Mouse (Mus musculus) stomach, embryonic 15.5 days (tissue): ENCODE results near the gene Xrcc4. TPM values are rescaled to one million over a fixed set of nuclear protein-coding genes. Genes with fewer than 3 reads are reported as not detected.

Experiments used
- ATAC-seq: fragments of 200-750 bp; cut with Nextera tagmentation; 2 replicates; pipeline ENCODE4 v1.8.0; 2017; ENCODE audit warnings: low read depth, moderate number of reproducible peaks, moderate TSS enrichment; ENCODE audit not compliant: insufficient read depth, low FRiP score
- H3K27ac ChIP-seq: fragments of 300-500 bp; sonication (generic); 2 replicates; pipeline ENCODE4 v1.5.1; 2015; ENCODE audit warnings: mild to moderate bottlenecking, inconsistent platforms
- H3K27me3 ChIP-seq: fragments of 300-500 bp; sonication (generic); replicated peaks from 2 replicates; pipeline ENCODE4 v1.6.1; 2015; ENCODE audit warnings: inconsistent platforms
- H3K36me3 ChIP-seq: fragments of 300-500 bp; sonication (generic); 2 replicates; pipeline ENCODE4 v1.6.1; 2015; ENCODE audit warnings: inconsistent platforms
- H3K4me1 ChIP-seq: fragments of 300-500 bp; sonication (generic); 2 replicates; pipeline ENCODE4 v1.6.1; 2015; ENCODE audit warnings: inconsistent platforms
- H3K4me2 ChIP-seq: fragments of 300-500 bp; sonication (generic); 2 replicates; pipeline ENCODE4 v1.6.1; 2015; ENCODE audit warnings: mild to moderate bottlenecking, inconsistent platforms
- H3K4me3 ChIP-seq: fragments of 300-500 bp; sonication (generic); replicated peaks from 2 replicates; pipeline ENCODE4 v1.5.1; 2015; ENCODE audit warnings: inconsistent platforms
- H3K9ac ChIP-seq: fragments of 300-500 bp; sonication (generic); 2 replicates; pipeline ENCODE4 v1.6.1; 2015; ENCODE audit warnings: inconsistent platforms
- H3K9me3 ChIP-seq: fragments of 300-500 bp; sonication (generic); 2 replicates; pipeline ENCODE4 v1.6.1; 2016; ENCODE audit warnings: inconsistent platforms
- WGBS: fragments of 180-500 bp; shearing (Covaris S2); methylation state at CpG from one replicate; pipeline ENCODE4 v1.1.7; 2015; 5-methylcytosine and 5-hydroxymethylcytosine counted together
- polyA plus RNA-seq: library from polyadenylated mRNA; unstranded; fragments of >200 nt; fragmentation: Nextera tagmentation; extraction: Ambion mirVana; gene quantifications from 2 replicates; pipeline ENCODE4 v1.2.1, GENCODE M21; 2015

The Xrcc4 gene
- polyA plus RNA-seq, 1 experiment from 2014 or later = 11.1 TPM

DNA sequence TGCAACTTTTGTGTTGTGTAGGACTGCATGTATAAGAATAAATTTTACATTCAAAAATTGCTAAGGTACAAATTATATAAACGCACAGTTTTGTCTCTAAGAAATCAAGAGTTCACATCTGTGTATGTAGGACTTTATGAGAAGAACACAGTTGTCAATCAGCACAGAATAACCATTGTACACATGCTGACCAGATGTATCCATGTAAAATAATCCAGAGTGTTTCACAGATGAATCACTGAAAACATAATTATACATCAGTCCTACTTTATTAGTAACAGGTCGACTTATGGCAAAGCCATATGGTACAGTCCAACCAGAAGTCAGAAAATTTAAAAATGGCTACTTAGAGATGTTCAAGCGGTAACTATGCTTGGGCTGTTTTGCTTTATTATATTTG lies 216.7 kb downstream of the Xrcc4 start:
- no peak overlapping the region for H3K4me2 ChIP-seq
- H3K9me3 ChIP-seq = no peaks in the 10 kb centered on the region
- no peaks in the 10 kb centered on the region for H3K27me3 ChIP-seq
- no peak for ATAC-seq
- no peak overlapping the region for H3K27ac ChIP-seq
- 72% methylated on average over 3 of the region's 3 CpGs for WGBS
- H3K4me3 ChIP-seq = no peak overlapping the region
- no peak overlapping the region for H3K9ac ChIP-seq
- H3K36me3 ChIP-seq = no peaks in the 10 kb centered on the region
- no peaks in the 10 kb centered on the region for H3K4me1 ChIP-seq

DNA sequence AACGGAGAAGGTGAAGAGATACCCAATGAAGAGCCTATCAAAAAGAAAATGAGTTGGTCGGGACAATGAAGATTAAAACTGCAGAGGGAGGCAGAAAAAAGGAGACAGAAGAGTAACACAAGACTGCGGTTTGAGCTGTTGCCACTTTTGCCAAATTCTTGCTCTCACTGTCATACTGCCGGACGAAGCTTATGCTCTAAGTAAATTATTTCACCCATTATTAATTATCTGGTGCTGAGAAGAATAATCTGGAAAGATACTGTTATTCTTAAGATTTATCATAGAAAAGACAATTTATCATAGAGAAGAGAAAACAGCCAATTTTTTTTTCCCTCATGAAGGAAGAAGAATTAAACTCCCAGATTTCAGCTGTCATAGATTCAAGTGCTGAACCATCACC lies 235.3 kb downstream of the Xrcc4 start:
- WGBS = 59% methylated on average over 5 of the region's 5 CpGs
- H3K4me1 ChIP-seq = no peaks in the 10 kb centered on the region
- H3K9me3 ChIP-seq = no peaks in the 10 kb centered on the region
- no peak for ATAC-seq
- no peak overlapping the region for H3K4me3 ChIP-seq
- no peak overlapping the region for H3K9ac ChIP-seq
- H3K27me3 ChIP-seq = no peaks in the 10 kb centered on the region
- no peaks in the 10 kb centered on the region for H3K36me3 ChIP-seq
- no peak overlapping the region for H3K4me2 ChIP-seq
- no peak overlapping the region for H3K27ac ChIP-seq

DNA sequence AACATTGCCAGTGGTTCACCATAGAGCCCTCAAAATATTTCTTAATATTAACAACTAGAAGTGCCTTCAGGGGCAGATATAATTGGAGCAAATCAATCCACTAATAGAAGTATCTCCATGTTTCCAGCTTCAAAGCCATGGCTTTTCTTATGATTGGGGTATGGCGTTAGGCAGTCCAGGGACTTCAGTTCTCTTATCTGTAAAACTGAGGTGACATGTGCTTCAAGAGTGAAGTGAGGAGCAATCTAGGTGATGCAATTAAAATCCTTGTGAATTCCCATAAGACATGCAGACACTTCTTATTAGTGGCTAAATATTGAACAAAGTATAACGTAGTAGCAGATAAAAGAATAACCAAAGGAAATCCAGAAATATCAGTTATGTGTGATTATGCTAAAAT lies 238.7 kb downstream of the Xrcc4 start:
- no peak for ATAC-seq
- H3K36me3 ChIP-seq = no peaks in the 10 kb centered on the region
- no peaks in the 10 kb centered on the region for H3K9me3 ChIP-seq
- no peak overlapping the region for H3K4me3 ChIP-seq
- no peaks in the 10 kb centered on the region for H3K27me3 ChIP-seq
- no peak overlapping the region for H3K4me2 ChIP-seq
- no peak overlapping the region for H3K27ac ChIP-seq
- no peaks in the 10 kb centered on the region for H3K4me1 ChIP-seq
- 87% methylated on average over 2 of the region's 2 CpGs for WGBS
- no peak overlapping the region for H3K9ac ChIP-seq

DNA sequence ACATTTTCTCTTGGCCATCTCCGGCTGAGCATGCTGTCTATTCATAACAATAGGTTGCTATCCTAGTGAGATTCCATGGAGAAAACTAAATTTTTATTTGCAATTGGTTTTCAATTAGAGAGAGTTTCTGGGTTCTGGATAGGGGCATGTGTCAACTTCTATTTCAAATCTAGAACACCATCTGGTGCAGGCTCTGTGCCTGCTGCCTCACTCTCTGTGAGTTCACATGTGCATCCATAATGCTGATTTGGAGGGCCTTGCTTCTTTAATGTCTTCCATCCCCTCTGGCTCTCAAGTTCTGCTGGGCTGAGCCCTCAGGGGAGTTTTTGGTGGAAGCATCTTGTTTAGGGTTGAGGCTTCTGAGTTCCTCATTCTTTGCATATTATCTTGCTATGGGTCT lies 239.5 kb downstream of the Xrcc4 start:
- H3K27me3 ChIP-seq = no peaks in the 10 kb centered on the region
- H3K27ac ChIP-seq = no peak overlapping the region
- H3K4me3 ChIP-seq = no peak overlapping the region
- no peak overlapping the region for H3K4me2 ChIP-seq
- H3K9me3 ChIP-seq = no peaks in the 10 kb centered on the region
- 98% methylated on average over 1 of the region's 1 CpGs for WGBS
- ATAC-seq = no peak
- H3K9ac ChIP-seq = no peak overlapping the region
- no peaks in the 10 kb centered on the region for H3K36me3 ChIP-seq
- H3K4me1 ChIP-seq = no peaks in the 10 kb centered on the region

DNA sequence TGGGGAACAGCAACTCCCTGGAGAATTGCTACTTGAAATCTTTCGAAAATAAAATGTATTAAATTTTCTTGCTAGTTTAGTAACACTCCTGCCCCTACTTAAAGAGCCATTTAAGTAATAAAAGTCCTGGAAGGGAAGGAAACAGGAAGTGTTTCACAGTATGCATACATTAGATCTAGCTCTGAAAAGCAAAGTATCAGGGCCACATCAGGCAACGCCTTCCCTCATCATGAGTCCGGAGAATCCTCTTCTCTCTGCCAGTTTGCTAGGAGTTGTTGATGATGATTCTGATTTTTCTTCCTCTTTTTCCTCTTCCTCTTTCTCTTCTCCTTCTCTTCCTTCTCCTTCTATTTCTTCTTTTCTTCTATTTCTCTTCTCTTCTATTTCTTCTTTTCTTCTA lies 250.8 kb downstream of the Xrcc4 start:
- H3K4me2 ChIP-seq = no peak overlapping the region
- no peak for ATAC-seq
- no peaks in the 10 kb centered on the region for H3K9me3 ChIP-seq
- H3K4me1 ChIP-seq = no peaks in the 10 kb centered on the region
- WGBS = 84% methylated on average over 3 of the region's 3 CpGs
- no peak overlapping the region for H3K4me3 ChIP-seq
- H3K27me3 ChIP-seq = no peaks in the 10 kb centered on the region
- H3K36me3 ChIP-seq = no peaks in the 10 kb centered on the region
- no peak overlapping the region for H3K9ac ChIP-seq
- no peak overlapping the region for H3K27ac ChIP-seq

DNA sequence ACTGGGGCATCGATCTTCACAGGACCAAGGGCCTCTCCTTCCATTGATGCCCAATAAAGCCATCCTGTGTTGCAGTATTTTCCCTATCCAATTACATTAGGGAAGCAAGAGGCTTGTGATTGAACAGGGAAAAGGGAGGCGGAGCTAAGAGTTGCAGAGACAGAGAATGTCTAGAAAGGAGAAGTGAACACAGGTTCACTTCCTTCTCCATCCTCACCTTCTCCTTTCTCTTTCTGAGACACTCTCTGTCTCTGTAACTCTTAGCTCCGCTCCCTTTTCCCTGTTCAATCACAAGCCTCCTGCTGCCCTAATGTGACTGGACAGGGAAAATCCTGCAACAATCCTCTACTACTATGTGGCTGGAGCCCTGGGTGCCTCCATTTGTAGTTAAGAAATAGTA lies 254.9 kb downstream of the Xrcc4 start:
- H3K27ac ChIP-seq = no peak overlapping the region
- H3K27me3 ChIP-seq = no peaks in the 10 kb centered on the region
- no peak overlapping the region for H3K4me2 ChIP-seq
- 76% methylated on average over 3 of the region's 3 CpGs for WGBS
- ATAC-seq = no peak
- no peaks in the 10 kb centered on the region for H3K36me3 ChIP-seq
- H3K4me1 ChIP-seq = no peaks in the 10 kb centered on the region
- H3K9me3 ChIP-seq = no peaks in the 10 kb centered on the region
- no peak overlapping the region for H3K4me3 ChIP-seq
- no peak overlapping the region for H3K9ac ChIP-seq

DNA sequence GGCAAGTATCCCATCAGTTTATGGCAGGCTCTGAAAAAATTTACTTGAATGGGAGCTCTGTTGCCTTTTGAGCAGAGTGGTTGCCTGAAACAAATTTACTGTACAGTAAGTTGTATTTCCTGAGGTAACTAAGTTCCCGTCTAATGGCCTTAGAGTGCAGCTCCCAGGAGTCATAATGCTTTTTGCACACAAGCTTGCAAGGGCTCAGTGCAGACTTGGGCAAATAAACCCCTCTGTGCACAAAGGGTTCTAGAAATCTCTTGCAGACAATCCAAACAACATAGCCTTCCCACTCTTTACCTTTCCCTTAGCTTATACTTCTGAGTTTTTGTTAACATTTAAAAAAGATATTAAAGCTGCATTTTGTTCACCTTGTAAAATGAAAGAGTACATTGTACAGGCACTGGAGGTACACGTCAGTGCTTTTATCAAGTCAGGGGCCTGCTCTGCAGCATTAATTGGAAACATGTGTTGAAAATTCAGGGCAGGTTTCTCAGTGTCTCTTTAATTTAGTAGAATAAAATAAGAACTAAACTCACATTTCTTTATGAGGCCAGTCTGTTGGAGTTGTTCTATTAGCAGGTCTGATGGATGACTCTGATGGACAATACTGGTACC lies 256.2 kb downstream of the Xrcc4 start:
- no peaks in the 10 kb centered on the region for H3K4me1 ChIP-seq
- no peak overlapping the region for H3K4me2 ChIP-seq
- WGBS = 41% methylated on average over 2 of the region's 2 CpGs
- ATAC-seq = peak; percentile 68
- H3K36me3 ChIP-seq = no peaks in the 10 kb centered on the region
- H3K9me3 ChIP-seq = no peaks in the 10 kb centered on the region
- H3K4me3 ChIP-seq = no peak overlapping the region
- no peak overlapping the region for H3K9ac ChIP-seq
- no peaks in the 10 kb centered on the region for H3K27me3 ChIP-seq
- no peak overlapping the region for H3K27ac ChIP-seq

DNA sequence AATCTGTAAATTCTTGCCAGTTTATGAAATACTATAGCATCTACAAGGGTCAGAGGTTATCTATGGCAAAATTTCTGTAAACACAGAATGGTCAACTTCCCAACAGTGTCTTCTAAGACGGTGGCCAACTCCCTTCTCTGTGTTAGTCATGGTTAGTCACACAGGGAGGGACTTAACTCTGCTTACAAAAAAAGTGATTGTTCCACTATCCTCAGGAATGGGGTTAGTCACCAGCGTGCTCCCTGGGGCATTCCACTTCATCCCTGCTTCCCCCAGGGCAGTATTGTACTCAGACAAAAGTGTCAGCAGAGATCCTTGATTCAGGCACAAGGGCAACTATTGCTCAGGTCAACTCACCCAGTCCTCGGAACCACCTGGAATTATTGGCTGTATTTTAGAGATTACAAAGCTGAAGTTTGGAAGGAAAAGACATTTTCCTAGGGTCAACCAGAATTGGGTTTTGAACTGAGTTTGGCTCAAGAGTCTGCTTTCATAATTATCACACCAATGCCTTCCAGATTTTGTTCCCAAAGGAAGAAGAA lies 260.9 kb downstream of the Xrcc4 start:
- Histone ChIP-seq H3K4me1 (no peaks in the 10 kb centered on the region), H3K9me3 (no peaks in the 10 kb centered on the region), H3K4me3 (no peak overlapping the region), H3K27me3 (no peaks in the 10 kb centered on the region), H3K36me3 (no peaks in the 10 kb centered on the region), H3K4me2 (no peak overlapping the region), H3K27ac (no peak overlapping the region), H3K9ac (no peak overlapping the region)
- ATAC-seq = no peak
- 59% methylated on average over 3 of the region's 3 CpGs for WGBS

DNA sequence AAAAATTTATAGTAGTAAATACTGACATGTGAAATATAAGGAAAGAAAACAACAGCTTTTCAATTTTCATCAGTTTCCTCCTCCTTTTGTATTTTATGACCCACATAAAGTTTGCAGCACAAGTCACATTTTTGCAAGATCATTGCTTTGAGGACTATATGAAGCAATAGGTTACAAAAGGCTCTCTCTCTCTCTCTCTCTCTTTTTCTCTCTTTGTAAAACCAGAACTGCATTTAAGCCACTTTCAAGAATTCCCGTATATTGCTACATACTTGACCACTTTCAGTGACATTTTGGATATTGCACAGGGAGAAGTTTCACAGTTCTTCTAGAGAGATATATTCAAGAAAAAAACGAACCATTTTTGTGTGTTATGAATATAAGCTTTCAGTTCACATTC lies 261.6 kb downstream of the Xrcc4 start:
- Histone ChIP-seq H3K27me3 (no peaks in the 10 kb centered on the region), H3K9me3 (no peaks in the 10 kb centered on the region), H3K27ac (no peak overlapping the region), H3K4me2 (no peak overlapping the region), H3K4me1 (no peaks in the 10 kb centered on the region), H3K36me3 (no peaks in the 10 kb centered on the region), H3K9ac (no peak overlapping the region), H3K4me3 (no peak overlapping the region)
- 76% methylated on average over 2 of the region's 2 CpGs for whole genome bisulfite sequencing
- no peak for ATAC-seq

DNA sequence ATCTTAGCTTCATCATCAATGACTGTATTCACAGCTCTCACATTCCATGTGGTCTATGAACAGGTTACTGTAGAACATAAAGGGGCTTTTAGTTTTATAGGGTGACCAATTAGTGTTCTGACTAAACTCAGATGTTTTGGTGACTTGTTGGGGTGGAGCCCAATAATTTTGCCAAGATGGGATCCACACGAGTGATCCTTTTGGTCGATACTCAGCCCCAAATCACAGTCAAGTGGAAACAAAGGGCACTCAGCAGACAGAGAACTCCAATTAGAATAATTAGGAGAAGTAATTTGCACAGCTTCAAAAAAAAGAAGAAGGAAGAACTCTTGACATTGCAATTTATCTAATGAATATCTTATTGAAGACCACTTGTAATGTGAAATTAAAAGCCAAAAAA lies 274.9 kb downstream of the Xrcc4 start:
- H3K4me1 ChIP-seq = no peaks in the 10 kb centered on the region
- no peaks in the 10 kb centered on the region for H3K36me3 ChIP-seq
- no peak overlapping the region for H3K27ac ChIP-seq
- 91% methylated on average over 2 of the region's 2 CpGs for WGBS
- no peaks in the 10 kb centered on the region for H3K9me3 ChIP-seq
- ATAC-seq = no peak
- H3K9ac ChIP-seq = no peak overlapping the region
- H3K27me3 ChIP-seq = no peaks in the 10 kb centered on the region
- H3K4me3 ChIP-seq = no peak overlapping the region
- no peak overlapping the region for H3K4me2 ChIP-seq

DNA sequence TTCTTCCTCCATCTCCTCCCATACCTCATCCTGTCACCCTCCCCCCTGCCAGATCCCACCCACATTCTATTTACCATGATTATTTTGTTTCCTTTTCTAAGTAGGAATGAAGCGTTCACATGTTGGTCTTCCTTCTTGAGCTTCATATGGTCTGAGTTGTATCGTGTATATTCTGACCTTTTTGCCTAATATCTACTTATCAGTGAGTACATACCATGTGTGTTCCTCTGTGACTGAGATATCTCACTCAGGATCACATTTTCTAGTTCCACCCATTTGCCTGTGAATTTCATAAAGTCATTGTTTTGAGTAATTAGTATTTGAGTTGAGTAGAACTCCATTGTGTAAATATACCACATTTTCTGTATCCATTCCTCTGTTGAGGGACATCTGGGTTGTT lies 277.2 kb downstream of the Xrcc4 start:
- WGBS = 77% methylated on average over 2 of the region's 2 CpGs
- H3K4me2 ChIP-seq = no peak overlapping the region
- no peak overlapping the region for H3K9ac ChIP-seq
- no peaks in the 10 kb centered on the region for H3K9me3 ChIP-seq
- no peaks in the 10 kb centered on the region for H3K4me1 ChIP-seq
- no peaks in the 10 kb centered on the region for H3K27me3 ChIP-seq
- no peak overlapping the region for H3K4me3 ChIP-seq
- H3K36me3 ChIP-seq = no peaks in the 10 kb centered on the region
- H3K27ac ChIP-seq = no peak overlapping the region
- no peak for ATAC-seq

DNA sequence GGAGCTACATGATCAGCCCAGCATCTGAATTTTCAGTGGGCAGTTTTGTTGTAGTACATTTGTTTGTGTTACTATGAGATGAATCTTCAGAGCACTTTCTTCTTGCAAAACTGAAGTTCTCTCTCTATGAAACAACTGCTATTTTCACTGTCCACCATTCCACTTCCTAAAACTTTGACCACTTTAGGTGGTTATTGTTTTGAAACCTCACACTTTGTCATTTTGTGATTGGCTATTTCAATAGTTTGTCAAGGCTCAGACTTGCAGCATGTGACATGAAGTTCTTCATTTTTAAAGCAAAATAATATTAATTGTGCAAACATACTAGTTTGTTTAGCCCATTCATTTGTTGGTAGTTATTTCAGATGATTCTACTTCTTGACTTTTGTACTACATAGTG lies 280.4 kb downstream of the Xrcc4 start:
- no peaks in the 10 kb centered on the region for H3K36me3 ChIP-seq
- no peak overlapping the region for H3K9ac ChIP-seq
- H3K27ac ChIP-seq = no peak overlapping the region
- no peaks in the 10 kb centered on the region for H3K4me1 ChIP-seq
- H3K4me3 ChIP-seq = no peak overlapping the region
- H3K27me3 ChIP-seq = no peaks in the 10 kb centered on the region
- no peak for ATAC-seq
- no peaks in the 10 kb centered on the region for H3K9me3 ChIP-seq
- H3K4me2 ChIP-seq = no peak overlapping the region

DNA sequence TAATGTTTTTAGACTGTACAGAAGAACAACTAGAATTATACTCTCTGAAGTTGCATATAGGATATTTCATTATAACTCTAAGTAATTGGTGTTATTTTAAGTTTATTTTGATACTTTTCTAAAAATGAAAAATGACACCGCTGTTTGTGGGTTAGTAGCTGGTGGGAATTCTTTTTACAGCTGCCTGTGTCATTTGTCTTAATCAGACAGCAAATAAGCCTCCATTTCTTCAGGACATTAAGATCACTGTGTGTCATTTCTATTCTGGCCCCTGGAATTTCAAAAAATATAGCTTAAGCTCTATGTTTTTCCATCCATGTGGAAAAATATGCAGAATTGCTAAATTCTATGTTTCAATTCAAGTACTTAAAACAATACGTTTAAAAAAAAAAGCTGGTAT lies 287.5 kb downstream of the Xrcc4 start:
- Histone ChIP-seq H3K9me3 (no peaks in the 10 kb centered on the region), H3K4me3 (no peak overlapping the region), H3K4me1 (no peaks in the 10 kb centered on the region), H3K9ac (no peak overlapping the region), H3K36me3 (no peaks in the 10 kb centered on the region), H3K4me2 (no peak overlapping the region), H3K27ac (no peak overlapping the region), H3K27me3 (no peaks in the 10 kb centered on the region)
- ATAC-seq = no peak
- 67% methylated on average over 2 of the region's 2 CpGs for WGBS
